Mouse (Mus musculus) intestine, postnatal 0 days (tissue): ENCODE data around the gene Sri. TPM values are rescaled to one million over a fixed set of nuclear protein-coding genes. Genes with fewer than 3 reads are reported as not detected.

ENCODE experiments used
- ATAC-seq: fragments of 200-750 bp; cut with Nextera tagmentation; 2 replicates; pipeline ENCODE4 v1.8.0; 2017; ENCODE audit warnings: mild to moderate bottlenecking, moderate TSS enrichment, moderate library complexity
- H3K27ac ChIP-seq: fragments of 300-500 bp; sonication (generic); 2 replicates; pipeline ENCODE4 v1.5.1; 2014; ENCODE audit warnings: mild to moderate bottlenecking, low read depth, low read length, moderate library complexity
- H3K27me3 ChIP-seq: fragments of 300-500 bp; sonication (generic); replicated peaks from 2 replicates; pipeline ENCODE4 v1.6.1; 2014; ENCODE audit warnings: low read length, mixed read lengths; ENCODE audit not compliant: control insufficient read depth, insufficient read depth
- H3K36me3 ChIP-seq: fragments of 300-500 bp; sonication (generic); 2 replicates; pipeline ENCODE4 v1.6.1; 2014; ENCODE audit warnings: mild to moderate bottlenecking, moderate library complexity; ENCODE audit not compliant: control insufficient read depth, insufficient read depth
- H3K4me1 ChIP-seq: fragments of 300-500 bp; sonication (generic); replicated peaks from 2 replicates; pipeline ENCODE4 v1.6.1; 2014; ENCODE audit warnings: antibody characterized with exemption, low read length, mixed read lengths; ENCODE audit not compliant: control insufficient read depth, insufficient read depth
- H3K4me2 ChIP-seq: fragments of 300-500 bp; sonication (generic); replicated peaks from 2 replicates; pipeline ENCODE4 v1.6.1; 2014; ENCODE audit warnings: low read depth, mild to moderate bottlenecking, moderate library complexity
- H3K4me3 ChIP-seq: fragments of 300-500 bp; sonication (generic); 2 replicates; pipeline ENCODE4 v1.5.1; 2014; ENCODE audit warnings: low read depth, low read length
- H3K9ac ChIP-seq: fragments of 300-500 bp; sonication (generic); 2 replicates; pipeline ENCODE4 v1.6.1; 2014; ENCODE audit warnings: mild to moderate bottlenecking, low read depth, low read length
- H3K9me3 ChIP-seq: fragments of 300-500 bp; sonication (generic); 2 replicates; pipeline ENCODE4 v1.6.1; 2016; ENCODE audit warnings: mixed run types; ENCODE audit not compliant: control insufficient read depth
- CTCF ChIP-seq: sonication (generic); IDR thresholded peaks from 2 replicates; pipeline ENCODE4 v1.5.1; 2016; ENCODE audit warnings: low read depth, mild to moderate bottlenecking, control low read depth, antibody characterized with exemption, moderate library complexity
- WGBS: fragments of 180-500 bp; shearing (Covaris S2); extraction: QIAGEN DNeasy Blood & Tissue Kit; methylation state at CpG from one replicate; pipeline ENCODE4 v1.1.7; 2014; 5-methylcytosine and 5-hydroxymethylcytosine counted together
- polyA plus RNA-seq: library from polyadenylated mRNA; unstranded; fragments of >200 nt; fragmentation: Nextera tagmentation; extraction: Ambion mirVana; gene quantifications from 2 replicates; pipeline ENCODE4 v1.2.1, GENCODE M21; 2015

The Sri gene
- polyA plus RNA-seq, 1 experiment from 2014 or later = 322 TPM

DNA sequence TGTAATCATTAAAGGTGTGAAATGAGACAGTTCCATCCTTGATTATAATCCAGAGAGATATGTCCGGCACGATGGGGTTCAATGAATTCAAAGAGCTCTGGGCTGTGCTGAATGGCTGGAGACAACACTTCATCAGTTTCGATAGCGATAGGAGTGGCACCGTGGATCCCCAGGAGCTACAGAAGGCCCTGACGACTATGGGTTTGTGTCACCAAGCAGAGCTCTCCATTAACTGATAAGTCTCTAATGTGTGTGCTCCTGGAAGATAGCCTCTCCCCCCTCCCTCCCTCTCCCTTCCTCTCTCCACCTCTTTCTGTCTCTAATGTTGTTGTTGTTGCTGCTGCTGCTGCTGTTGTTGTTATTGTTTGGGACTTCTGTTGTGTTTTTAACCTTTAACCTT, 17.3 kb downstream of the Sri start:
- Histone ChIP-seq H3K9me3 (no peaks in the 10 kb centered on the region), H3K9ac (no peak overlapping the region), H3K4me3 (no peak overlapping the region), H3K27ac (no peak overlapping the region), H3K27me3 (no peaks in the 10 kb centered on the region), H3K36me3 (peaks cover 76% of the 10 kb centered on the region), H3K4me2 (no peak overlapping the region), H3K4me1 (no peaks in the 10 kb centered on the region)
- ATAC-seq = no peak
- 78% methylated on average over 6 of the region's 6 CpGs for WGBS
- TF ChIP-seq CTCF = no peak

DNA sequence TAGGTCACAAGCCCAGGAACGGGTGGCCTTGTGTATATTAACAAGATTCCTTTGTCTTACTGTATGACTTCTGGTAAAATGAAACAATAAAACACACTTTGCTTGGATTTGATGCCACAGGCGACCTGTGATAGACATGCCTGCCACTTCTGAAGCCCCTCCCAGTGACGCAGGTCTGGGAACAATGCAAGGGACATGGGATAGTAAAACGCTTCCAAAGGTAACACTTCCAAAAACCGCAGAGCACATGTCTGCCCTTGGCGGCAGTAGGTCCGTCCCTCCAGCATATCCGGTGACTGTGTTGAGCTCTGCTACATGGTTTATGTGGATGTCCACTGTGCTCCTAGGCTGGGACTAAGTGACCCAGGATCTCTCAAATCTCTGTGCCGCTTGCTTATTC, 27.5 kb downstream of the Sri start:
- no peaks in the 10 kb centered on the region for H3K27me3 ChIP-seq
- no peak for ATAC-seq
- H3K4me3 ChIP-seq = no peak overlapping the region
- no peak overlapping the region for H3K9ac ChIP-seq
- H3K4me1 ChIP-seq = no peaks in the 10 kb centered on the region
- no peak for TF ChIP-seq CTCF
- 91% methylated on average over 9 of the region's 9 CpGs for WGBS
- H3K27ac ChIP-seq = no peak overlapping the region
- no peaks in the 10 kb centered on the region for H3K9me3 ChIP-seq
- peaks cover 13% of the 10 kb centered on the region; the same call in 1 of the 2 replicates for H3K36me3 ChIP-seq
- H3K4me2 ChIP-seq = no peak overlapping the region

DNA sequence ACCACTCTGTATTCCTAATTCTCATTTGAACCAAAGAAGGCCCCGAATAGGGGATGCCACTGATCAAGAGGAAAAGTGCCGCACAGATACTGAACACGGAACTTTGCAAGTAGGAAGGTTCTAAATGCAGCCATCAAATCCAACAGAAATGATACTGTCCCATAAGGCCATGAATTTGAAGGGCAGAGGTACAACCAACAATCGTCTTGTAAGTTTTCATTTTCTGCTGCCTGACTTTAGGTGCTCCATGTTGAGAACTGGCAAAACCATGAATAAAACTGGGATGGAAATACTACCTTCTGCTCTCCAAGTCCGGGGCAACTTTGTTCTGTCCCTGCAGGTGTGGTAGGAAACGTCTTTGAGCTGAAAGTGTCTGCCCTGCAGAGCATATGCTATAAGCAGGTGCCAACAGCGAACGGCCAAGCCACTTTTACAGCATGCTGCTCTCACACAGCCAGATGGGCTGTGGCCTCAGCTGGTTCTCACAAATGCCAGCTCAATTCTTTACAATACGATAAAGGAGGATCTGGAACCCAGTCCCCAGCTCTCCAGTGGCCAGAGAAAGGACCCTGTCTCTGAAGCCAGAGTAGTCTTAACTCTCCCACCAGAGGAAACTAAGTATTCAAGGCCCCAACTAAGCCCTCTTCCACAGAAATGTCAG, 28.2 kb downstream of the Sri start:
- no peaks in the 10 kb centered on the region for H3K9me3 ChIP-seq
- no peak overlapping the region for H3K9ac ChIP-seq
- H3K27me3 ChIP-seq = no peaks in the 10 kb centered on the region
- H3K4me1 ChIP-seq = no peaks in the 10 kb centered on the region
- no peak for ATAC-seq
- H3K36me3 ChIP-seq = peaks cover 13% of the 10 kb centered on the region; the same call in 1 of the 2 replicates
- H3K27ac ChIP-seq = no peak overlapping the region
- TF ChIP-seq CTCF = no peak
- H3K4me2 ChIP-seq = no peak overlapping the region
- WGBS = 93% methylated on average over 9 of the region's 9 CpGs
- no peak overlapping the region for H3K4me3 ChIP-seq

DNA sequence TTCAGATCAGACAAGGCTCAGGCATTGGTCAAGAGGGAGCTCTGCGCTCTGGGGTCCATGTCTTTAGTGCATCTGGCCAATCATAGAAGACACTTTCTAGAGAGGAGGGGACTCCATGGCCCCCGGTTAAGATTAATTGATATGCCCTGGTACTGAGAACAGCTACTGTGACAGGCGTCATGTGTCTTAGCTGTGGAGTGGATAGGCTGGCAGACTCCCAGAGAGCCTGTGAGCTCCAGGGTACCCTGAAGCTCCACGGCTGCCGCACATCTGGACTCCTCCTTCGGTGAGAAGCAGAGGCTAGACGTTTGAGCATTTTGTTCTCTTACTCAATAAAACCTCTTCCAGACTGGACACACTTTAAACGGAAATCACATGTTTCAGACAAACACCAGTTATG, 31.6 kb downstream of the Sri start:
- no peak overlapping the region for H3K27ac ChIP-seq
- H3K4me3 ChIP-seq = no peak overlapping the region
- H3K36me3 ChIP-seq = no peaks in the 10 kb centered on the region; the same call in 1 of the 2 replicates
- H3K4me2 ChIP-seq = no peak overlapping the region
- no peaks in the 10 kb centered on the region for H3K4me1 ChIP-seq
- H3K27me3 ChIP-seq = no peaks in the 10 kb centered on the region
- no peaks in the 10 kb centered on the region for H3K9me3 ChIP-seq
- no peak overlapping the region for H3K9ac ChIP-seq
- ATAC-seq = no peak
- no peak for TF ChIP-seq CTCF
- WGBS = 76% methylated on average over 8 of the region's 8 CpGs

DNA sequence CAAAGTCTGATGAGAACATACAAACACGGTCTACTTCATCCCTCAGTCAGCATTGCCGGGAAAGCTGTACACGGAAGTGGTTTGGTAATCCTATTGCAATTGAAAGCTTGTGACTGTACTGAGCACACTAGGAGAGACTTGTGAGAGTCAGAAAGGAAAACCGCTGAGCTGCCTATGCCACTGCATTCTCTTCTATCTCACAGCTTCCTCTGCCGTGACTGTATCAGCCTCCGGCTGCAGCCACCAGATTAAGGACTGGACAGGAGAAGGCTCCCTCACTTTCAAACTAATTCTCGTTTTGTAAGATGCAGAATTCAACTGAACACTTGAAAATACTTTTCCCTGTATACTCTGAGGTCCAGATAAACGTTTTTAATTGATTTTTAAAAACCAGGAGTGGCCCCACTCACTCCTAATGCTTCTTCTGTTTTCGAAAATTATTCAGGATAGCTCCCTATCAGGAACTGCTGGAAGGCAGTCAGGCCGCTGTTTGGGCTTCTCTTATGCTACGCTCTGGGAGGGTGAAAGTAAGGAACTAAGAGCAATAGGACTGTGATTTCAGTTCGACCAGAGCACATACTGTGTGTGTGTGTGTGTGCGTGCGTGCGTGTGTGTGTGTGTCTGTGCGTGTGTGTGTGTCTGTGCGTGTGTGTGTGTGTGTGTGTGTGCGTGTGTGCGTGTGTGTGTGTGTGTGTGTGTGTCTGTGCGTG, 37.1 kb downstream of the Sri start:
- Histone ChIP-seq H3K9ac (no peak overlapping the region), H3K36me3 (no peaks in the 10 kb centered on the region), H3K9me3 (no peaks in the 10 kb centered on the region), H3K4me2 (no peak overlapping the region), H3K27ac (no peak overlapping the region), H3K4me3 (no peak overlapping the region), H3K4me1 (no peaks in the 10 kb centered on the region), H3K27me3 (no peaks in the 10 kb centered on the region)
- no peak for ATAC-seq
- 71% methylated on average over 20 of the region's 20 CpGs for WGBS
- no peak for TF ChIP-seq CTCF

DNA sequence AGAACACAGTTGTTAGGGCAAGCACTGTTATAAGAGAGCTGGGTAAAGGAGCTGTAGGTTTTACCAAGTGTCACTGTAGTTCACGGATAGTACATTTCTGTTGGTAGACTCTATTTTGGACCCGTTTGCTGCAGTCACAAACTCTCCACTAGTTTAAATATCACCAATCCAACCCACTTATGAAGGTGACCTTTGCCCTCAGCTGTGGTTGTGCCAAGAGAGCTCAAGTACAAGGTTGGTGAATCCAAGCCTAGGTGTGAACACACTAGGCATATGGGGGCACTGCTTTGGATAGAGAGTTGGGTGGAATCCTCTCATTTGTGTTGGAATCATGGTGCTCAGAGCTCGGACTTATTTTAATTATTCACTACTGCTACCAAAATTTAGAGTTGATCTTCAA, 39.8 kb downstream of the Sri start:
- no peaks in the 10 kb centered on the region for H3K27me3 ChIP-seq
- no peak overlapping the region for H3K4me3 ChIP-seq
- H3K9me3 ChIP-seq = no peaks in the 10 kb centered on the region
- no peak for ATAC-seq
- H3K4me1 ChIP-seq = no peaks in the 10 kb centered on the region
- H3K9ac ChIP-seq = no peak overlapping the region
- no peak overlapping the region for H3K27ac ChIP-seq
- TF ChIP-seq CTCF = no peak
- no peak overlapping the region for H3K4me2 ChIP-seq
- WGBS = 88% methylated on average over 3 of the region's 3 CpGs
- H3K36me3 ChIP-seq = no peaks in the 10 kb centered on the region
